Mouse (Mus musculus): ENCODE data around the gene Unc93a. TPM values are rescaled to one million over a fixed set of nuclear protein-coding genes. Genes with fewer than 3 reads are reported as not detected.
A peak's percentile ranks its signal among the peaks of the same experiment; 100 is the strongest.
"Not testable (repeated sequence)": the region's sequence is repeated elsewhere in the genome, so short reads cannot be mapped to it uniquely, and the experiment has no call there.

Unc93a gene
- polyA plus RNA-seq (2015; fragmentation: Nextera tagmentation; extraction: Ambion mirVana): 0.10 TPM in 1 of 2 replicates, not detected in the other

DNA sequence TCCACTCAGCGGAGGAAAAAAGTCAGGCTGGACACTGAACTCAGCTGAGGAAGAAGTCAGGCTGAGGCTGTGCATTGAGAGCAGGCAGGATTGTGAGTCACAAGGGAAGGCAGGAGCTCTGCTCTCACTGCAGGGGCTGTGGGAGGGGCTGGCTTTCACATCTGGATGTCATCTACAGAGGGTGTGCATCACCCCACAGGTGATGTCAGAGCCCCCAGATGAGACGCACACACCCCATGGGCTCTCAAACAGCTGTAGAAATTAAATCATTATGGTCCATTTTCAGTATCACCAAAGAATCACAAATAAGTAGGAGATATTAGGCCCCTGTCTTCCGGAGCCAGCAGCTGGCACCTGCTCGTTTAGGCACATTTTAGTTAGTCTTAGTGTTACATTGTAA lies at the start of gene Unc93a:
Unc93a (minus strand) TSS at position 101 of the 400 bp plus-strand sequence.
- not testable (repeated sequence) for H3K27me3 ChIP-seq (ENCODE audit: insufficient read depth, low read length); ATAC-seq (ENCODE audit: low FRiP score, low TSS enrichment); H3K4me2 ChIP-seq (replicated peaks; ENCODE audit: low read depth, low read length); H3K36me3 ChIP-seq (ENCODE audit: insufficient read depth, low read length); H3K9ac ChIP-seq (replicated peaks; ENCODE audit: low read length); H3K4me3 ChIP-seq (ENCODE audit: low read length); H3K4me1 ChIP-seq (ENCODE audit: insufficient read depth, low read length); H3K9me3 ChIP-seq (ENCODE audit: low read length); H3K27ac ChIP-seq (ENCODE audit: low read length)
- WGBS: 80% methylated on average over 3 of the region's 4 CpGs

- peaks cover 20% of the 10 kb centered on the region for H3K9me3 ChIP-seq (ENCODE audit: low read length)
- not testable (repeated sequence) for H3K9ac ChIP-seq (replicated peaks; ENCODE audit: low read length); ATAC-seq (ENCODE audit: low FRiP score, low TSS enrichment); H3K4me1 ChIP-seq (ENCODE audit: insufficient read depth, low read length); H3K27ac ChIP-seq (ENCODE audit: low read length); H3K36me3 ChIP-seq (ENCODE audit: insufficient read depth, low read length); H3K27me3 ChIP-seq (ENCODE audit: insufficient read depth, low read length); H3K4me3 ChIP-seq (ENCODE audit: low read length); H3K4me2 ChIP-seq (replicated peaks; ENCODE audit: low read depth, low read length)
- 86% methylated on average over 5 of the region's 5 CpGs for WGBS
Measured at GRCm38 (mm10) chr17:13180491-13180890, 48.9 kb upstream of the Unc93a start.

DNA sequence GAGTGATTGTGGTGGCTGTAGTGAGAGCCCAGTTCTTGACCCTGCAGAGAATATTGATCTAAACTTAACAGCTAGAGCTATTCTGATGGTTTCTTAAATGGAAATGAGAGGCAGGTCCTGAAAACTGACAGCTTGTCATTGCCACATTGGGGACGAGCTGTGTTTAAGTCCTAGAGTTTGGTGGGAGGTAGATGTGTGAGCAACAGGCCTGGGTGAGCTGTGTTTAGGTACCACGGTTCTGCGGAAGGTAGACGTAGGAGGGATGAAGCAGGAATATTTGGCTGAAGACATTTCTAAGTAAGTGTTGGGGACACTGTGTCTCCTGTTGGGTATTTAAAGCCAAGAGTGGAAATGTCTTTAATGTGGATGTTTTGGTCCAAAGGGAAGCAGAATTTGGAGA lies 47.4 kb upstream of the Unc93a start:
- not testable (repeated sequence) for H3K36me3 ChIP-seq (ENCODE audit: insufficient read depth, low read length); H3K27ac ChIP-seq (ENCODE audit: low read length); ATAC-seq (ENCODE audit: low FRiP score, low TSS enrichment); H3K4me2 ChIP-seq (replicated peaks; ENCODE audit: low read depth, low read length); H3K27me3 ChIP-seq (ENCODE audit: insufficient read depth, low read length); H3K9ac ChIP-seq (replicated peaks; ENCODE audit: low read length); H3K4me1 ChIP-seq (ENCODE audit: insufficient read depth, low read length); H3K4me3 ChIP-seq (ENCODE audit: low read length)
- peaks cover 14% of the 10 kb centered on the region for H3K9me3 ChIP-seq (ENCODE audit: low read length)
- WGBS: 87% methylated on average over 4 of the region's 4 CpGs

- not testable (repeated sequence) for H3K27me3 ChIP-seq (ENCODE audit: insufficient read depth, low read length); H3K9ac ChIP-seq (replicated peaks; ENCODE audit: low read length); H3K4me2 ChIP-seq (replicated peaks; ENCODE audit: low read depth, low read length); H3K36me3 ChIP-seq (ENCODE audit: insufficient read depth, low read length); H3K27ac ChIP-seq (ENCODE audit: low read length); H3K4me1 ChIP-seq (ENCODE audit: insufficient read depth, low read length); H3K4me3 ChIP-seq (ENCODE audit: low read length)
- WGBS: 69% methylated on average over 1 of the region's 1 CpGs
- peak; percentile 44; the same call in 1 of the 2 replicates for ATAC-seq (ENCODE audit: low FRiP score, low TSS enrichment)
- peaks cover 12% of the 10 kb centered on the region for H3K9me3 ChIP-seq (ENCODE audit: low read length)
Measured at GRCm38 (mm10) chr17:13177796-13178195, 46.2 kb upstream of the Unc93a start.

GRCm38 (mm10) chr17:13175609-13176008 lies 44.0 kb upstream of the Unc93a start:
- not testable (repeated sequence) for H3K9ac ChIP-seq (replicated peaks; ENCODE audit: low read length); H3K27ac ChIP-seq (ENCODE audit: low read length); H3K4me3 ChIP-seq (ENCODE audit: low read length); H3K9me3 ChIP-seq (ENCODE audit: low read length); H3K4me2 ChIP-seq (replicated peaks; ENCODE audit: low read depth, low read length); H3K27me3 ChIP-seq (ENCODE audit: insufficient read depth, low read length); H3K4me1 ChIP-seq (ENCODE audit: insufficient read depth, low read length); H3K36me3 ChIP-seq (ENCODE audit: insufficient read depth, low read length); ATAC-seq (ENCODE audit: low FRiP score, low TSS enrichment)
- no CpG with 5 or more reads among the region's 1 CpGs for WGBS

DNA sequence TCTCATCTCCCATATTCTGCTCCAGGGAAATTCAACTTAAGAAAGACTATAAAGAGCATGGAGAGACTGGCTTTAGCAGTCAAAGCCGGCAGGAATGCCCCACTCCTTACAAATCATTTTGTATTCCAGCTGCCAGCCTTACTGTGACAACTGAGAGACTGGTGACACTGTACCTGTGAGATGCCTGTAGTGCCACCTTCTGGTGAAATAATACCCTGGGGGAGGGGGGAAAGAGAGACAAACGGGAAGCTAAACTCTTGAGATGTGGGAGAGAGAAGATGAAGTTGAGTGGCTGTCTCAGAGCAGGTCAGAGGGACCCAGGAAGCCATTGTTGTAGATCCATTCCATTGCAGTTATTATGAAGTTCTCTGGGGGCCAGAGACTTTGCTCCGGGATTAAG lies 42.4 kb upstream of the Unc93a start:
- not testable (repeated sequence) for H3K36me3 ChIP-seq (ENCODE audit: insufficient read depth, low read length); H3K4me3 ChIP-seq (ENCODE audit: low read length); H3K9me3 ChIP-seq (ENCODE audit: low read length); H3K27me3 ChIP-seq (ENCODE audit: insufficient read depth, low read length); H3K27ac ChIP-seq (ENCODE audit: low read length); H3K9ac ChIP-seq (replicated peaks; ENCODE audit: low read length); H3K4me2 ChIP-seq (replicated peaks; ENCODE audit: low read depth, low read length); ATAC-seq (ENCODE audit: low FRiP score, low TSS enrichment); H3K4me1 ChIP-seq (ENCODE audit: insufficient read depth, low read length)
- 50% methylated on average over 1 of the region's 3 CpGs for WGBS

GRCm38 (mm10) chr17:13173578-13173977 lies 42.0 kb upstream of the Unc93a start:
- ATAC-seq (ENCODE audit: low FRiP score, low TSS enrichment); H3K36me3 ChIP-seq (ENCODE audit: insufficient read depth, low read length); H3K9me3 ChIP-seq (ENCODE audit: low read length); H3K4me2 ChIP-seq (replicated peaks; ENCODE audit: low read depth, low read length); H3K9ac ChIP-seq (replicated peaks; ENCODE audit: low read length); H3K4me1 ChIP-seq (ENCODE audit: insufficient read depth, low read length); H3K27ac ChIP-seq (ENCODE audit: low read length); H3K4me3 ChIP-seq (ENCODE audit: low read length); H3K27me3 ChIP-seq (ENCODE audit: insufficient read depth, low read length): not testable (repeated sequence)
- 83% methylated on average over 6 of the region's 6 CpGs for WGBS

GRCm38 (mm10) chr17:13146128-13146527 lies 14.5 kb upstream of the Unc93a start:
- 45% methylated on average over 7 of the region's 7 CpGs for WGBS
- H3K4me2 ChIP-seq (replicated peaks; ENCODE audit: low read depth, low read length); H3K27me3 ChIP-seq (ENCODE audit: insufficient read depth, low read length); H3K27ac ChIP-seq (ENCODE audit: low read length); H3K4me1 ChIP-seq (ENCODE audit: insufficient read depth, low read length); H3K9me3 ChIP-seq (ENCODE audit: low read length); H3K9ac ChIP-seq (replicated peaks; ENCODE audit: low read length); ATAC-seq (ENCODE audit: low FRiP score, low TSS enrichment); H3K36me3 ChIP-seq (ENCODE audit: insufficient read depth, low read length); H3K4me3 ChIP-seq (ENCODE audit: low read length): not testable (repeated sequence)

- not testable (repeated sequence) for ATAC-seq (ENCODE audit: low FRiP score, low TSS enrichment); H3K9me3 ChIP-seq (ENCODE audit: low read length); H3K36me3 ChIP-seq (ENCODE audit: insufficient read depth, low read length); H3K4me1 ChIP-seq (ENCODE audit: insufficient read depth, low read length); H3K27ac ChIP-seq (ENCODE audit: low read length); H3K4me2 ChIP-seq (replicated peaks; ENCODE audit: low read depth, low read length); H3K4me3 ChIP-seq (ENCODE audit: low read length); H3K27me3 ChIP-seq (ENCODE audit: insufficient read depth, low read length); H3K9ac ChIP-seq (replicated peaks; ENCODE audit: low read length)
- 84% methylated on average over 4 of the region's 4 CpGs for WGBS
Measured at GRCm38 (mm10) chr17:13144580-13145215, 13.1 kb upstream of the Unc93a start.

GRCm38 (mm10) chr17:13142665-13143064 lies 11.1 kb upstream of the Unc93a start:
- not testable (repeated sequence) for H3K36me3 ChIP-seq (ENCODE audit: insufficient read depth, low read length); H3K4me3 ChIP-seq (ENCODE audit: low read length); H3K9ac ChIP-seq (replicated peaks; ENCODE audit: low read length); H3K9me3 ChIP-seq (ENCODE audit: low read length); ATAC-seq (ENCODE audit: low FRiP score, low TSS enrichment); H3K4me1 ChIP-seq (ENCODE audit: insufficient read depth, low read length); H3K4me2 ChIP-seq (replicated peaks; ENCODE audit: low read depth, low read length); H3K27me3 ChIP-seq (ENCODE audit: insufficient read depth, low read length); H3K27ac ChIP-seq (ENCODE audit: low read length)
- no CpG with 5 or more reads among the region's 2 CpGs for WGBS
